Mouse (Mus musculus) forebrain, embryonic 13.5 days (tissue): ENCODE data around the gene 4930415O20Rik. TPM values are rescaled to one million over a fixed set of nuclear protein-coding genes. Genes with fewer than 3 reads are reported as not detected.

ENCODE experiments used
- ATAC-seq: fragments of 200-750 bp; cut with Nextera tagmentation; 2 replicates; pipeline ENCODE4 v1.8.0; 2017
- H3K27ac ChIP-seq: fragments of 300-500 bp; sonication (generic); 2 replicates; pipeline ENCODE4 v1.5.1; 2015; ENCODE audit warnings: inconsistent platforms, mild to moderate bottlenecking, moderate library complexity
- H3K27me3 ChIP-seq: fragments of 300-500 bp; sonication (generic); 2 replicates; pipeline ENCODE4 v1.6.1; 2015; ENCODE audit warnings: mild to moderate bottlenecking, inconsistent platforms
- H3K36me3 ChIP-seq: fragments of 300-500 bp; sonication (generic); 2 replicates; pipeline ENCODE4 v1.6.1; 2015; ENCODE audit warnings: mild to moderate bottlenecking, inconsistent platforms; ENCODE audit not compliant: poor library complexity, severe bottlenecking
- H3K4me1 ChIP-seq: fragments of 300-500 bp; sonication (generic); 2 replicates; pipeline ENCODE4 v1.6.1; 2015; ENCODE audit warnings: inconsistent platforms
- H3K4me2 ChIP-seq: fragments of 300-500 bp; sonication (generic); 2 replicates; pipeline ENCODE4 v1.6.1; 2015; ENCODE audit warnings: inconsistent platforms, mild to moderate bottlenecking, moderate library complexity
- H3K4me3 ChIP-seq: fragments of 300-500 bp; sonication (generic); 2 replicates; pipeline ENCODE4 v1.5.1; 2015; ENCODE audit warnings: mild to moderate bottlenecking, inconsistent platforms
- H3K9ac ChIP-seq: fragments of 300-500 bp; sonication (generic); 2 replicates; pipeline ENCODE4 v1.6.1; 2015; ENCODE audit warnings: mild to moderate bottlenecking, inconsistent platforms
- H3K9me3 ChIP-seq: fragments of 300-500 bp; sonication (generic); replicated peaks from 2 replicates; pipeline ENCODE4 v1.6.1; 2016; ENCODE audit warnings: inconsistent platforms
- WGBS: fragments of 180-500 bp; shearing (Covaris S2); methylation state at CpG from one replicate; pipeline ENCODE4 v1.1.7; 2015; 5-methylcytosine and 5-hydroxymethylcytosine counted together
- polyA plus RNA-seq: library from polyadenylated mRNA; unstranded; fragments of >200 nt; fragmentation: Nextera tagmentation; extraction: Ambion mirVana; gene quantifications from 2 replicates; pipeline ENCODE4 v1.2.1, GENCODE M21; 2015

4930415O20Rik gene
- not detected in 2 replicates for polyA plus RNA-seq

DNA sequence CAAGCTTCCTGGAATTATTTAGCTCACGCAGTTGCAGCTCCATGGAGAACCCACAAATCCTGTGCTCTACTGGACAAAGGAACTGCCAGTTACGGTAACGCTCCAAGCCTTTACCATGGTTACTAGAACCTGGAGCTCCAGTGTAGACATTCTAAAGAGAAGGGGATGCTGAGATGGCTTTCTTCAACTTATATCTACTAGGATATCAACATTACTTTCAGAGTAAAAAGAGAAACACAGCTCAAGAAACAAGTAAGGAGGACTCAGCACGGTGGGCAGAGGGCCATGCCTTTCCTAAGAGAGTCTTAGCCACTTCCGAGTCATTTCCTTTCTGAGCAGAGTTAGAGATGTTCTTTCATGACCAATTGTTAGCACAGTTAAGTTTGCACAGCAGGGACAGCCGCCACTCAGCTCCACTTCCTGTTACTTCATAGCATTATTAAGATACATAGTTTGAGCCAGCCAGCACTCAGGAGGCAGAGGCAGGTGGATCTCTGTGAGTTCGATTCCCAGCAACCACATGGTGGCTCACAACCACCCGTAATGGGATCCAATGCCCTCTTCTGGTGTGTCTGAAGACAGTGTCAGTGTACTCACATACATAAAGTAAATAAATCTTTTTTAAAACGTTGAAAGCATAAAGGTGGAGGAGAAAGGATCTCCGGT, at the start of gene 4930415O20Rik, which contains the start of gene Ccnt1:
Gene 4930415O20Rik, plus strand, starts transcription at position 132 of the 666 bp plus-strand sequence.
Gene Ccnt1, minus strand, starts transcription at position 51 of the 666 bp plus-strand sequence.
- Histone ChIP-seq H3K4me3 (no peak within 1 kb of the TSS), H3K9me3 (no peaks in the 10 kb centered on the region), H3K4me2 (no peak within 1 kb of the TSS), H3K9ac (no peak within 1 kb of the TSS), H3K36me3 (no peaks in the 10 kb centered on the region), H3K27ac (no peak within 1 kb of the TSS), H3K27me3 (no peaks in the 10 kb centered on the region), H3K4me1 (peaks cover 19% of the 10 kb centered on the region)
- WGBS: 86% methylated on average over 10 of the region's 10 CpGs
- no peak for ATAC-seq

DNA sequence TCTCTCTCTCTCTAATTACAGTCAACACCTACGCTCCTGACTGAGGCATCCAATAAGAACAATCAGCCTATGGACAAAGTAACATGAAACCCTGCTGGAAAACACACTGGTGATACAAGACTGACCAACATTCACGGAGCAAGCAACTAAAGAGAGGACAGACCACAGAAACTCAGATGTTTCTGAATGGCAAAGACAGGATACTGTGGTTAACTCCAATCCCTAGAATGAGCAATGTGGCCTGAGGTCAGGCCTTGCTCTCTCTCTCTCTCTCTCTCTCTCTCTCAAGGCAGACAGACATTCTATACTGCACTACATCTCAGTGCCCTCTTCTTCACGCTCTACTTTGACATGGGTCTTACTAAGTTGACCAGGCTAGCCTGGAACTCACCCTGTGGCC, 49.6 kb upstream of the 4930415O20Rik start:
- no peaks in the 10 kb centered on the region for H3K4me1 ChIP-seq
- peaks cover 87% of the 10 kb centered on the region for H3K36me3 ChIP-seq
- no peak overlapping the region for H3K27ac ChIP-seq
- H3K4me3 ChIP-seq: no peak overlapping the region
- no peak overlapping the region for H3K9ac ChIP-seq
- no peak overlapping the region for H3K4me2 ChIP-seq
- ATAC-seq: no peak
- no peaks in the 10 kb centered on the region for H3K9me3 ChIP-seq
- H3K27me3 ChIP-seq: no peaks in the 10 kb centered on the region
- 92% methylated on average over 3 of the region's 3 CpGs for WGBS

DNA sequence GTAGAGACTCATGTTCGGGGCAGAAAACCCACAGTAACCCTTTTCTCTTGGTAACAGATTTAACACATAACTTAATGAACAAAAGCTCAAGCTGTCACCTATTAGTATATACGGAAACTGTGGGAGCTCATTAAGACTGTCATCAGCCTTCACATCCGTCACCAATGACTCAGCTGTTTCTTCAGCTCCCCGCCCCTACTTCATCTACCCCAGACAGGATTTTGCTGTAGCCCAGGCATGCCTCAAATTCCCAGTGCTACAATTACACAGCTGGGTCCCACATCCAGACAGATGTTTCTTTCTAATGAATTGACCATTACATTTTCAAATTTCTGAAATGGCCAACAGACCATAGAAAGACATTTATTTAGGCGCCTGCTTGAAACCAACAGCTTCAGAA, 44.7 kb upstream of the 4930415O20Rik start:
- 60% methylated on average over 5 of the region's 5 CpGs for WGBS
- peaks cover 97% of the 10 kb centered on the region for H3K36me3 ChIP-seq
- H3K4me2 ChIP-seq: no peak overlapping the region
- H3K27me3 ChIP-seq: no peaks in the 10 kb centered on the region
- 0 out of 2 replicates have a peak, but pooled peaks cover 7% of the 10 kb centered on the region for H3K4me1 ChIP-seq
- no peak overlapping the region for H3K27ac ChIP-seq
- no peak overlapping the region for H3K4me3 ChIP-seq
- no peak overlapping the region for H3K9ac ChIP-seq
- H3K9me3 ChIP-seq: no peaks in the 10 kb centered on the region
- ATAC-seq: no peak

DNA sequence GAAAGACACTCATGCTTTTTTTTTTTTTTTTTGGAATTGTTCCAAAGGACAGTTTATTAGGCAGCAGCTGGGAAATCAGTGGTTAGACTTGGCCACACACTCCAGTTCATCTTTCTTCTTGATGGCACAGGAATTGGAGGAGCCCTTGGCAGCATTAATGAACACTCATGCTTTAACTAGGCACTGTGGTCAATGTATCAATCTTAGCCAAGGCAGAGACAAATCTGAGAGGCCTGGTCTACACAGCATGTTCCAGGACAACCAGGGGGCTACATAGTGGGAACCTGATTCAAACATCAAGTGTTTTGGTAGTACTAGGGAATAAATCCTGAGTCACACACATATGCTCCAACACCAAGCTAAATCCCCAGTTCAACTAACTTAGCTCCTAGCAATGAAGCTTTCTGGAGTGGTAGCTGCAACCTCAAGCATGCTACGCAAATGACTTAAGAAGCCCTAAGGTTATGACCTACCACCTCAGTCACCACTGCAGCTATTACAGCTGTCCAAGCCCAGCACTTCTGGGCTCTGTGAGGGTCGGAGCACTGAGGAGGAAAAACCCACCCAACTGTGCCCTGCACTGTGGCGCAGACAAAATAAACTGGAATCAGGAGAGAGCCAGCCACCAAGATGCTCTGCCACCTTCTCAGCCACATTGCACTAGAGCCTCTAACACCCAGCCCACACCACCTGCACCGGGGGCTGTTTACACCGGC, 43.6 kb upstream of the 4930415O20Rik start:
- H3K27me3 ChIP-seq: no peaks in the 10 kb centered on the region
- H3K36me3 ChIP-seq: peaks cover 94% of the 10 kb centered on the region
- WGBS: 96% methylated on average over 5 of the region's 5 CpGs

DNA sequence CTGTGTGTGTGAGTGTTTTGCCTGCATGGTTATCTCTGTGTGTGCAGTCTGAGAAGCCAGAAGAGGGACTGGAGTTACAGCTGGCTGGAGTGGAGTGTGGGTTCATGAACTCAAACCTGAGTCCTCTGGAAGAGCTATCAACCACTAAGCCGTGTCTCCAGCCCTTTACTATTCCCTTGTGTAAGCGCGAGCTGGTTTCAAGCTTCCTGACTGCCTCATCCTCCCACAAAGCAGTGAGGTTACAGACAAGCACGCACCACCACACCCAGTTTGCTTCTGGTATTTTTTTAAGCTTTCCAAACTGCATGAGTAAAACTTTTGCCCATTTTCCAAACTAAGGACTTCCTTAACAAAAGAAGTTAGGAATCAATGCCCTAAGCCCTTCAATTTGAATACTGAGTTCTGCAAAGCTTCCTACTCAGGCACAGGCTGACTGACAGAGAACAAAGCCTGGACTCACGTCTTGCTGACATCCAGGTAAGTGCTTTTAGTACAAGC, 42.7 kb upstream of the 4930415O20Rik start:
- peaks cover 85% of the 10 kb centered on the region for H3K36me3 ChIP-seq
- no peaks in the 10 kb centered on the region for H3K9me3 ChIP-seq
- H3K4me2 ChIP-seq: no peak overlapping the region
- H3K4me3 ChIP-seq: no peak overlapping the region
- no peak overlapping the region for H3K9ac ChIP-seq
- no peak for ATAC-seq
- no peaks in the 10 kb centered on the region for H3K27me3 ChIP-seq
- H3K27ac ChIP-seq: no peak overlapping the region
- peaks cover 23% of the 10 kb centered on the region for H3K4me1 ChIP-seq
- WGBS: 89% methylated on average over 5 of the region's 5 CpGs

More for the DNA sequence above, 43.6 kb upstream of the 4930415O20Rik start:
- peaks cover 16% of the 10 kb centered on the region for H3K4me1 ChIP-seq
- ATAC-seq: no peak
- no peak overlapping the region for H3K4me2 ChIP-seq
- no peak overlapping the region for H3K9ac ChIP-seq
- no peaks in the 10 kb centered on the region for H3K9me3 ChIP-seq
- no peak overlapping the region for H3K4me3 ChIP-seq
- H3K27ac ChIP-seq: no peak overlapping the region

DNA sequence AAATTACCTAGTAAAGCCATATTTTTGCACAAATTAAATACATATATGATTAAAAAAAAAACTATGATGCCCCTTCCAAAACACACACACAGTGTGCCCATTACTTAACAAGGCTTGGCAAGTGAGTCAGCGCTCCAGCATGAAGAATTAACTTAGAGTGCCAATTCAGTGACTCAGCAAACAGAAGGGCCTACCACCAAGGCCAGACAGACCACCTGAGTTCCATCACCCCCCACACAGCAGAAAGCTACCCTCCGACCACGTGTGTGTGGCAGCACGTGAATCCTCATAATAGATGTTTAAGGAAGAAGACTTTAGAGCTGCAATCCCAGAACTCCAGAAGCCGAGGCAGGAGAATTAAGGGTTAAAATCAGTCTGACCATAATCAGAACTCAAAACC, 38.5 kb upstream of the 4930415O20Rik start:
- Histone ChIP-seq H3K4me3 (peak overlapping the region; percentile 78), H3K36me3 (peaks cover 49% of the 10 kb centered on the region), H3K27me3 (no peaks in the 10 kb centered on the region), H3K27ac (no peak overlapping the region), H3K9me3 (no peaks in the 10 kb centered on the region), H3K4me1 (peaks cover 20% of the 10 kb centered on the region), H3K9ac (peak overlapping the region; percentile 94), H3K4me2 (peak overlapping the region; percentile 91)
- no peak for ATAC-seq
- 39% methylated on average over 5 of the region's 5 CpGs for WGBS

DNA sequence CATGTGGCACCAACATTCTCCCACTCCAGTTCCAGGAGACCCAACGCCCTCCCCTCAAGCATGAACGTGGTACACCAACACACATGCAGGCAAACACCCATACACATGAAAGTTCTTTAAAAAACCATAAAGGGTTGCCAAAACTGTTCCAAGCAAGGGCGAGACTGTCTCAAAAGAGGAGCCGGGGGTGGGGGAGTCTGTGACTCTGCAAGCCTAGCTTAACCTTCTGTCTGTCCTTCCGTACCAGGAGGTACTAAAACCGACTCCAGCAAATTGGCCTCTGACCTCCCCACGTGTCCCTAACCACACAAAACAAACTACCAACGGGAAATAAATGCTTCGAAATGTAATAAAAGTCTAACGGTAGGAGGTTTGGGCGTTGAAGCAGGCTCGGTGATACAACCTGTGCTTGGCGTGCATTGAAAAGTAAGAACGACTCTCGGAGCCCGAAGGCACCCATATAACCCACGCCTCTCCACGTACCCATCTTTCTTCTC, 37.7 kb upstream of the 4930415O20Rik start:
- H3K4me3 ChIP-seq: peak overlapping the region; percentile 78
- WGBS: under 1% methylated on average over 18 of the region's 18 CpGs
- ATAC-seq: no peak
- peaks cover 16% of the 10 kb centered on the region for H3K4me1 ChIP-seq
- no peaks in the 10 kb centered on the region for H3K9me3 ChIP-seq
- H3K27ac ChIP-seq: no peak overlapping the region
- peaks cover 44% of the 10 kb centered on the region for H3K36me3 ChIP-seq
- H3K4me2 ChIP-seq: peak overlapping the region; percentile 91
- H3K9ac ChIP-seq: peak overlapping the region; percentile 94
- H3K27me3 ChIP-seq: no peaks in the 10 kb centered on the region

DNA sequence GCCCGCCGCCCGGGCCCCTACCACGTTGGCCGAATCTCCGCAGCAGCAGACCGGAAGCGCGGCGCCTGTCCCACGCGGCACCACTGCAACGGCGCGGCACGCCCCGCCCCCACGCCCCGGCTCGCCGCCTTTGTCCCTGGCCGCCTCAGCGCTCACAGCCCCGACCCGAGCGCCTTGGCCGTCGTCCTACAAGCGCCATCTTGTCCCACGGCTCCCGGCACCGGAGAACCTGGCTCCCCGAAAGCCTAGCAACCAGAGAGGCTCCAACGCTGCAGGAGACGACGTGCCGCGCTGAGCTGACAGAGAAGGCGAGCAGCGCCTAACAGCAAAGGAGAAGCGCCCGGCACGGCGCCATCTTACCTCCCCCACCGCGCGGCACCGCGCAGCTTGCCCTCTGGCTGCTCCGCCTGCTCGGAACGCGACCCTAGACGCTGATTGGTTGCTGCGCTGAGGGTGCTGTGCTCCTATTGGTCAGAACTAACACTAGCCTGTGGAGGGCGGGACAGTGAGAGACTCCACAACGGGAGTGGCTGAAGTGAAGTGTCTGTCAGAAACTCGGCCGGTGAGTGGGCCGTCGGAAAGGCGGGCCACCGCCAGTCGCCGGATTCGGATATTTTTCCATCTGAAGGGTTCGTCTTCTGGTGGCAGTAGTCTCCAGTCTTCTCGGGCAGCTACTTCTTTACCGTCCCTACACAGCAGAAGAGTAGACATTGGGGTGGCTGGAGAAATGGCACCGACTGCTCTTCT, 36.8 kb upstream of the 4930415O20Rik start, which contains the start of gene Kansl2:
Gene Kansl2, minus strand, starts transcription at position 384 of the 747 bp plus-strand sequence.
- whole genome bisulfite sequencing: under 1% methylated on average over 69 of the region's 70 CpGs
- Histone ChIP-seq H3K4me1 (peaks cover 16% of the 10 kb centered on the region), H3K27ac (peak within 1 kb of the TSS; percentile 99), H3K9me3 (no peaks in the 10 kb centered on the region), H3K27me3 (no peaks in the 10 kb centered on the region), H3K36me3 (peaks cover 36% of the 10 kb centered on the region), H3K4me3 (peak within 1 kb of the TSS; percentile 78), H3K9ac (peak within 1 kb of the TSS; percentile 94), H3K4me2 (peak within 1 kb of the TSS; percentile 91)
- ATAC-seq: peak; percentile 100

DNA sequence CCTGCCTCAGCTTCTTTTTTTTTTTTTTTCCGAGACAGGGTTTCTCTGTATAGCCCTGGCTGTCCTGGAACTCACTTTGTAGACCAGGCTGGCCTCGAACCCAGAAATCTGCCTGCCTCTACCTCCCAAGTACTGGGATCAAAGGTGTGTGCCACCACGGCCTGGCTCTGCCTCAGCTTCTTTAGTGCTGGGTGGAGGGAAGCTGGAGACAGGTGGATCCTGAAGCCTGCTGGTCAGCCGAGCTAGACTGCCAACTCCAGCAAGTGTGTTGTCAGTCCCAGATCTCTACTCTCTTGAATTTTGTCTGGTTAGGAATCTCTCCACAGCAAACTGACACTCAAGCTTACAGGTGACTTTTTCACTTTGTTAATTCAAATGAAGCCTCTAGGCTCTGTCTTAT, 34.9 kb upstream of the 4930415O20Rik start:
- Histone ChIP-seq H3K27me3 (no peaks in the 10 kb centered on the region), H3K4me2 (no peak overlapping the region), H3K36me3 (peaks cover 24% of the 10 kb centered on the region), H3K27ac (no peak overlapping the region), H3K4me1 (peaks cover 16% of the 10 kb centered on the region), H3K9me3 (no peaks in the 10 kb centered on the region), H3K9ac (no peak overlapping the region), H3K4me3 (no peak overlapping the region)
- no peak for ATAC-seq
- 90% methylated on average over 4 of the region's 4 CpGs for WGBS

DNA sequence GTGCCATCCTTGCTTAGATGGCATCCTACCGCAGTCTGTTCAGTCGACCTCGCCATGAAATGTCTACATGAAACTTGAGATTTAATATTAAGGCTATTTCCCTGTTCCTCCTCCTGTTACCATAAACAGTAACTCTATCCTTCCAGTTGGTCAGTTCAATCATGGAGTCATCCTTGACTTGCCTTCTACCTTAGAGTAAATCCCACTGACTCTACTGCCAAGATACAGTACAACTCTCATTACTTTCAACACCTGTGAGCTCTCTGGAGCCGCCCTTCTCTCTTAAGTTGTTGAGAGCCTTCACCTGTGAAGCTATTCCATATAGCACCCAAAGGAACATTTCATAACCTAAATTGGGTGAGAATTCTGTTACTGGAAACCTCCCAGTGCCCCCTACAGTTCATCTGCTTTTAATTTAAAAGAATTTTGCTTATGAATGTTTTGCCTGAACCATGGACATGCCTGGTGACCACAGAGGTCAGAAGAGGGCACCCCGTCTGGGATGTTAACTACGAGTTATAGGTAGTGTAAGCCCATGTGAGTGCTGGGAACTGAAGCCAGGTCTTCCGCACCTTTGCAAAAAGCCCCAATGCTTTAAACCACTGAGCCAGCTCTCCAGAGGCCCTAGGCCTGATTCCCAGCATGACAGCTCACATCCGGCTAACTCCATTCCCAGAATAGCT, 33.8 kb upstream of the 4930415O20Rik start:
- no peak for ATAC-seq
- H3K9ac ChIP-seq: no peak overlapping the region
- no peak overlapping the region for H3K4me2 ChIP-seq
- H3K36me3 ChIP-seq: peaks cover 23% of the 10 kb centered on the region
- no peak overlapping the region for H3K27ac ChIP-seq
- no peak overlapping the region for H3K4me3 ChIP-seq
- no peaks in the 10 kb centered on the region for H3K9me3 ChIP-seq
- peaks cover 10% of the 10 kb centered on the region for H3K4me1 ChIP-seq
- no peaks in the 10 kb centered on the region for H3K27me3 ChIP-seq
- 95% methylated on average over 8 of the region's 8 CpGs for whole genome bisulfite sequencing

DNA sequence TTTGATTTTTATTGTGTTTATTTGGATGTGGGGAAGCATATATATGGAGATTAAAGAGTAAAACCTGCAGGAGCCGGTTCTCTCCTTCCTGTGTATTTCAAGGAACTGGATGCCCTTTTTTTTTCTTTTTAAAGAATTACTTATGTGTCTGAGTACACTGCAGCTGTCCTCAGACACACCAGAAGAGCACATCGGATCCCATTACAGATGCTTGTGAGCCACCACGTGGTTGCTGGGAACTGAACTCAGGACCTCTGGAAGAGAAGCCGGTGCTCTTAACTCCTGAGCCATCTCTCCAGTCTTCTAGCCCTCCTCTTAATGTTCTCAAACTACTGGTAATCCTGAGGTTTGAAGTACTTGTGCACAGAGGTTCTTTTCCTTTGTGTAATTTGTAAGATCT, 32.9 kb upstream of the 4930415O20Rik start:
- Histone ChIP-seq H3K27ac (no peak overlapping the region), H3K9me3 (no peaks in the 10 kb centered on the region), H3K4me3 (no peak overlapping the region), H3K4me1 (peaks cover under 1% of the 10 kb centered on the region; the same call in 1 of the 2 replicates), H3K36me3 (peaks cover 32% of the 10 kb centered on the region), H3K27me3 (no peaks in the 10 kb centered on the region), H3K9ac (no peak overlapping the region), H3K4me2 (no peak overlapping the region)
- WGBS: 73% methylated on average over 4 of the region's 4 CpGs
- ATAC-seq: no peak
